Mouse (Mus musculus) neural tube, embryonic 13.5 days (tissue): ENCODE measurements around the gene Eef2k. TPM values are rescaled to one million over a fixed set of nuclear protein-coding genes. Genes with fewer than 3 reads are reported as not detected.
A peak's percentile ranks its signal among the peaks of the same experiment; 100 is the strongest.
"Not testable (repeated sequence)": the region's sequence is repeated elsewhere in the genome, so short reads cannot be mapped to it uniquely, and the experiment has no call there.

ENCODE experiments used
- ATAC-seq: fragments of 200-750 bp; cut with Nextera tagmentation; 2 replicates; pipeline ENCODE4 v1.8.0; 2017; ENCODE audit warnings: low read depth, mild to moderate bottlenecking, moderate TSS enrichment, moderate library complexity
- H3K27ac ChIP-seq: fragments of 300-500 bp; sonication (generic); replicated peaks from 2 replicates; pipeline ENCODE4 v1.5.1; 2015; ENCODE audit warnings: moderate library complexity, mild to moderate bottlenecking, inconsistent platforms
- H3K27me3 ChIP-seq: fragments of 300-500 bp; sonication (generic); 2 replicates; pipeline ENCODE4 v1.6.1; 2015; ENCODE audit warnings: mild to moderate bottlenecking, inconsistent platforms
- H3K36me3 ChIP-seq: fragments of 300-500 bp; sonication (generic); 2 replicates; pipeline ENCODE4 v1.6.1; 2015; ENCODE audit warnings: mild to moderate bottlenecking, inconsistent platforms
- H3K4me1 ChIP-seq: fragments of 300-500 bp; sonication (generic); replicated peaks from 2 replicates; pipeline ENCODE4 v1.6.1; 2015; ENCODE audit warnings: inconsistent platforms
- H3K4me2 ChIP-seq: fragments of 300-500 bp; sonication (generic); 2 replicates; pipeline ENCODE4 v1.6.1; 2015; ENCODE audit warnings: inconsistent platforms, mild to moderate bottlenecking, moderate library complexity
- H3K4me3 ChIP-seq: fragments of 300-500 bp; sonication (generic); 2 replicates; pipeline ENCODE4 v1.5.1; 2015; ENCODE audit warnings: mild to moderate bottlenecking, inconsistent platforms
- H3K9ac ChIP-seq: fragments of 300-500 bp; sonication (generic); 2 replicates; pipeline ENCODE4 v1.6.1; 2015; ENCODE audit warnings: moderate library complexity, mild to moderate bottlenecking, inconsistent platforms
- H3K9me3 ChIP-seq: fragments of 300-500 bp; sonication (generic); 2 replicates; pipeline ENCODE4 v1.6.1; 2016; ENCODE audit warnings: inconsistent platforms
- WGBS: fragments of 180-500 bp; shearing (Covaris S2); methylation state at CpG from one replicate; pipeline ENCODE4 v1.1.7; 2015; 5-methylcytosine and 5-hydroxymethylcytosine counted together
- polyA plus RNA-seq: library from polyadenylated mRNA; unstranded; fragments of >200 nt; fragmentation: Nextera tagmentation; extraction: Ambion mirVana; gene quantifications from 2 replicates; pipeline ENCODE4 v1.2.1, GENCODE M21; 2015

The Eef2k gene
- polyA plus RNA-seq, 1 experiment from 2014 or later, result 29.2 TPM

GRCm38 (mm10) chr7:120883523-120884290, 41.1 kb downstream of the Eef2k start:
- H3K4me3 ChIP-seq, result no peak overlapping the region
- no peak overlapping the region for H3K27ac ChIP-seq
- WGBS, result 82% methylated on average over 4 of the region's 4 CpGs
- H3K36me3 ChIP-seq, result peaks cover 59% of the 10 kb centered on the region
- no peak overlapping the region for H3K9ac ChIP-seq
- no peak overlapping the region for H3K4me2 ChIP-seq
- no peak for ATAC-seq
- H3K9me3 ChIP-seq, result no peaks in the 10 kb centered on the region
- H3K4me1 ChIP-seq, result no peaks in the 10 kb centered on the region
- no peaks in the 10 kb centered on the region for H3K27me3 ChIP-seq

DNA sequence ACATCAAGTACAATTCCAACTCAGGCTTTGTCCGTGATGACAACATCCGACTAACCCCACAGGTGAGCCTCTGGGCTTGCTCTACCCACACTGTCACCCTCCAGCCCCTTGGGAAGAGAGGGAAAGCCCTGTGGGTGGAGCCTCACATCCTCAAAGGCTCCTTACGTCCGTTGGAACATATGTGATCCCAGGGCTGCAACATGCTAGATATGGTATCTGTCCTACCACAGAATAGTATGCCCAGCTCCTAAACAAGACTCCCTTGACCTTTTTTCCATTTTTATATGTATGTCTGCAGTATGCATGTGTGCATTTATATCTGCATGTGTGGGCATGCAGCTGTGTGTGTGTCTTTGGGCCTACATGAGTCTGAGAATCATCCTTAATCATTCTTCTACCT, 42.1 kb downstream of the Eef2k start:
- ATAC-seq, result no peak

GRCm38 (mm10) chr7:120893123-120893522, 50.5 kb downstream of the Eef2k start:
- Histone ChIP-seq H3K36me3 (peaks cover 64% of the 10 kb centered on the region), H3K27ac (no peak overlapping the region)
- WGBS, result 75% methylated on average over 5 of the region's 5 CpGs

More for the DNA sequence above, 42.1 kb downstream of the Eef2k start:
- Histone ChIP-seq H3K4me3 (no peak overlapping the region), H3K9me3 (no peaks in the 10 kb centered on the region), H3K36me3 (peaks cover 68% of the 10 kb centered on the region), H3K27me3 (no peaks in the 10 kb centered on the region), H3K4me1 (no peaks in the 10 kb centered on the region), H3K4me2 (no peak overlapping the region), H3K27ac (no peak overlapping the region), H3K9ac (no peak overlapping the region)
- WGBS, result 93% methylated on average over 4 of the region's 4 CpGs

DNA sequence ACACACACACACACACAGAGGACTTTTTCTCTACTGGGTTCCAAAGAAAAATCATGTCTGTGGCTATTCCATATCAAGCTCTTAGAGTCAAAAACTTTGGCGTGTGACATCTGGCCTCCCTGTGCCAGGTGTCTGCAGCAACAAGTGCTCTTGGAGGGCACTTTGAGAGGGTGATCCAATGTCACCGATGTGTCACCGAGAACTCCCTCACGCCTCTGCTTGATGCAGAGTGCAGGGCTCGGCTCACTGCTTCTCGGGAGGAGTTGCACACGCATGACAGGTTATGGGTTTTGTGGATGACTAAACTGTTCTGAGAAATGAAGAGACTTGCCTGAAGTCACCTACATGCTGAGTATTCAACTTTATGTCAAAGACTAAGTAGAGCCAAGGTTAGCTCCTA, 54.4 kb downstream of the Eef2k start:
- Histone ChIP-seq H3K36me3 (peaks cover 47% of the 10 kb centered on the region), H3K4me3 (no peak overlapping the region), H3K27ac (no peak overlapping the region), H3K9me3 (no peaks in the 10 kb centered on the region), H3K4me1 (peaks cover 8% of the 10 kb centered on the region), H3K9ac (no peak overlapping the region), H3K27me3 (no peaks in the 10 kb centered on the region), H3K4me2 (no peak overlapping the region)
- WGBS, result 93% methylated on average over 7 of the region's 7 CpGs
- no peak for ATAC-seq

More at GRCm38 (mm10) chr7:120893123-120893522, 50.5 kb downstream of the Eef2k start:
- no peaks in the 10 kb centered on the region for H3K4me1 ChIP-seq
- H3K9me3 ChIP-seq, result no peaks in the 10 kb centered on the region
- H3K4me2 ChIP-seq, result no peak overlapping the region
- no peak overlapping the region for H3K4me3 ChIP-seq
- no peak for ATAC-seq
- H3K27me3 ChIP-seq, result no peaks in the 10 kb centered on the region
- no peak overlapping the region for H3K9ac ChIP-seq

GRCm38 (mm10) chr7:120897711-120898335, 55.2 kb downstream of the Eef2k start:
- H3K27me3 ChIP-seq, result no peaks in the 10 kb centered on the region
- 76% methylated on average over 9 of the region's 9 CpGs for WGBS
- H3K9me3 ChIP-seq, result no peaks in the 10 kb centered on the region
- no peak overlapping the region for H3K27ac ChIP-seq
- H3K4me3 ChIP-seq, result no peak overlapping the region
- no peak overlapping the region for H3K9ac ChIP-seq
- peaks cover 42% of the 10 kb centered on the region for H3K36me3 ChIP-seq
- no peak overlapping the region for H3K4me2 ChIP-seq
- ATAC-seq, result no peak
- H3K4me1 ChIP-seq, result peaks cover 10% of the 10 kb centered on the region

GRCm38 (mm10) chr7:120900191-120900590, 57.6 kb downstream of the Eef2k start:
- 73% methylated on average over 4 of the region's 4 CpGs for WGBS
- no peaks in the 10 kb centered on the region for H3K9me3 ChIP-seq
- no peak overlapping the region for H3K4me2 ChIP-seq
- H3K4me1 ChIP-seq, result peaks cover 14% of the 10 kb centered on the region
- H3K4me3 ChIP-seq, result no peak overlapping the region
- no peak overlapping the region for H3K9ac ChIP-seq
- no peaks in the 10 kb centered on the region for H3K27me3 ChIP-seq
- ATAC-seq, result no peak
- H3K27ac ChIP-seq, result no peak overlapping the region
- H3K36me3 ChIP-seq, result peaks cover 34% of the 10 kb centered on the region

GRCm38 (mm10) chr7:120901701-120902100, 59.1 kb downstream of the Eef2k start:
- H3K9me3 ChIP-seq, result no peaks in the 10 kb centered on the region
- H3K4me1 ChIP-seq, result peaks cover 14% of the 10 kb centered on the region
- H3K4me2 ChIP-seq, result no peak overlapping the region
- no peaks in the 10 kb centered on the region for H3K27me3 ChIP-seq
- 40% methylated on average over 8 of the region's 8 CpGs for WGBS
- peak overlapping the region; percentile 56; the same call in 1 of the 2 replicates for H3K27ac ChIP-seq
- ATAC-seq, result no peak
- peaks cover 21% of the 10 kb centered on the region for H3K36me3 ChIP-seq
- H3K9ac ChIP-seq, result no peak overlapping the region; the same call in 1 of the 2 replicates
- no peak overlapping the region for H3K4me3 ChIP-seq

DNA sequence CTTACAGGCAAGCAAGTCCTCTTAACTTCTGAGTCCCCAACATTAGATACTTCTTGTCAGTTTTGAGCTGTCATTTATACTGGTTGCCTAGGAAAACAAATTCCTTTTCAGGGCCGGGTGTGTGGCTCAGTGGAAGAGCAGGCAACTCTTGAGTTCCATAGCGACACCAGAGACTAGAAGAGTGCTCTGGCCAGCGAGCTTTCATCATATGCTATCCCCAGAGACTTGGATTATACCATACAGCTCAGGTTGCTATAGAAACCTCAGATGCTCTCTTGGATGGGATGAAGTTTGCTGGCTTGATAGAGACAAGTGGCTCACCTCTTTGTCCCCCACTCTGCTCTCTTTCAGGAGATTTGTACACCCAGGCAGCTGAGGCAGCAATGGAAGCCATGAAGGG, 60.3 kb downstream of the Eef2k start:
- Histone ChIP-seq H3K36me3 (peaks cover 21% of the 10 kb centered on the region), H3K27me3 (no peaks in the 10 kb centered on the region), H3K4me3 (no peak overlapping the region), H3K9me3 (no peaks in the 10 kb centered on the region), H3K4me2 (no peak overlapping the region), H3K27ac (no peak overlapping the region), H3K4me1 (peaks cover 14% of the 10 kb centered on the region), H3K9ac (no peak overlapping the region)
- no peak for ATAC-seq
- 66% methylated on average over 3 of the region's 3 CpGs for WGBS

DNA sequence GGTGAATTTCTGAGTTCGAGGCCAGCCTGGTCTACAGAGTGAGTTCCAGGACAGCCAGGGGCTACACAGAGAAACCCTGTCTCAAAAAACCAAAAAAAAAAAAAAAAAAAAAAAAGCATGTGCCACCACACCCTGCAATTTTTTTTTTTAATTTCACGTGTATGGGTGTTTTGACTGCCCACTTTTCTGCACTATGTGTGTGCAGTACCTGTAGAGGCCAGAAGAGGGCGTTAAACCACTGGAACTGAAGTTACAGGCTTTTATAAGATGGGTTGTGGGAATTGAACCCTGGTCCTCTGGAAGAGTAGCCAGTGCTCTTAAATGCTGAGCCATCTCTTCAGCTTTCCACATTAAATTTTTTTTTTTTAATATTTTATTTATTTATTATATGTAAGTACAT, 67.5 kb downstream of the Eef2k start:
- H3K9me3 ChIP-seq, H3K4me3 ChIP-seq, H3K36me3 ChIP-seq, ATAC-seq, H3K27ac ChIP-seq, H3K9ac ChIP-seq, H3K4me1 ChIP-seq, H3K4me2 ChIP-seq, H3K27me3 ChIP-seq: not testable (repeated sequence)
- 74% methylated on average over 3 of the region's 3 CpGs for WGBS

GRCm38 (mm10) chr7:120911268-120911667, 68.6 kb downstream of the Eef2k start:
- 85% methylated on average over 6 of the region's 6 CpGs for WGBS
- not testable (repeated sequence) for H3K27me3 ChIP-seq, H3K36me3 ChIP-seq, H3K9me3 ChIP-seq, H3K4me1 ChIP-seq, H3K4me2 ChIP-seq, H3K4me3 ChIP-seq, H3K9ac ChIP-seq, H3K27ac ChIP-seq, ATAC-seq

GRCm38 (mm10) chr7:120913332-120913731, 70.7 kb downstream of the Eef2k start:
- H3K9ac ChIP-seq, result no peak overlapping the region
- H3K4me1 ChIP-seq, result peaks cover 2% of the 10 kb centered on the region
- WGBS, result 31% methylated on average over 1 of the region's 1 CpGs
- H3K36me3 ChIP-seq, result no peaks in the 10 kb centered on the region
- no peak overlapping the region for H3K27ac ChIP-seq
- H3K4me2 ChIP-seq, result no peak overlapping the region
- no peak overlapping the region for H3K4me3 ChIP-seq
- no peaks in the 10 kb centered on the region for H3K27me3 ChIP-seq
- no peak for ATAC-seq
- H3K9me3 ChIP-seq, result no peaks in the 10 kb centered on the region

DNA sequence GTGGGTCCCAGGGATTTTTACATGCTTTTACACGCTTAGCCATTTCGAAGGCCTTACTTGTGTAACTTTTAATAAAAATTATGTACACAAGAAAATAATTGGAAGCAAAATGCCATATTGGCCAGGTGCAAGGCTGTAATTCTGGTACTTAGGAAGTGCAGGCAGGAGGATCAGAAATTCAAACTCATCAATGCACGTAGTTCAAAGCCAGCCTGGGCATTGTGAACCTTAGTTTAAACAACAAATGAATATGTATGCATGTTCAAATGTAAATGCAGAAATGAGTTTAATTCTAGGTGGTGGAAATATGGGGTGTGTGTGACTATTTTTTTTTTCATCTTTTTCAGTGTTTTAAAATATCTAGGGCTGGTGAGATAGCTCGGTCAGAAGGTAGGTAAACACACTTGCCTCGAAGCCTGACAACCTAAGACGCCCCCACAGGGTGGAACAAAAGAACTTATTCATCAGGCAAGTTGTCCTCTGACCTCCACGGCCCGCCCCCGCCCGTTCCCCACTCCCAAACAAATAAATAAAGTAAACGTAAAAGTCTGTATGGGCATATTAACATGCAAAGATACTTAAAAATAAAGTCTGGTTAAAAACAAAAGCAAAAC, 73.7 kb downstream of the Eef2k start:
- no peak for ATAC-seq
- 25% methylated on average over 11 of the region's 11 CpGs for WGBS
- H3K4me2 ChIP-seq, result no peak overlapping the region

More for the DNA sequence above, 73.7 kb downstream of the Eef2k start:
- H3K4me3 ChIP-seq, result no peak overlapping the region; the same call in 1 of the 2 replicates
- peaks cover 23% of the 10 kb centered on the region for H3K4me1 ChIP-seq
- no peaks in the 10 kb centered on the region for H3K36me3 ChIP-seq
- H3K27ac ChIP-seq, result no peak overlapping the region
- no peaks in the 10 kb centered on the region for H3K27me3 ChIP-seq
- H3K9me3 ChIP-seq, result no peaks in the 10 kb centered on the region
- no peak overlapping the region for H3K9ac ChIP-seq
